Mouse (Mus musculus) hindbrain, embryonic 15.5 days (tissue): ENCODE measurements around the gene Rnf152. TPM values are rescaled to one million over a fixed set of nuclear protein-coding genes. Genes with fewer than 3 reads are reported as not detected.

Experiments used
- ATAC-seq: fragments of 200-750 bp; cut with Nextera tagmentation; 2 replicates; pipeline ENCODE4 v1.8.0; 2017; ENCODE audit warnings: low read depth, moderate number of reproducible peaks, moderate TSS enrichment; ENCODE audit not compliant: low FRiP score
- H3K27ac ChIP-seq: fragments of 300-500 bp; sonication (generic); replicated peaks from 2 replicates; pipeline ENCODE4 v1.5.1; 2015; ENCODE audit warnings: mild to moderate bottlenecking, inconsistent platforms
- H3K27me3 ChIP-seq: fragments of 300-500 bp; sonication (generic); 2 replicates; pipeline ENCODE4 v1.6.1; 2015; ENCODE audit warnings: control low read depth, inconsistent platforms
- H3K36me3 ChIP-seq: fragments of 300-500 bp; sonication (generic); 2 replicates; pipeline ENCODE4 v1.6.1; 2015; ENCODE audit warnings: control low read depth, inconsistent platforms
- H3K4me1 ChIP-seq: fragments of 300-500 bp; sonication (generic); replicated peaks from 2 replicates; pipeline ENCODE4 v1.6.1; 2015; ENCODE audit warnings: control low read depth, inconsistent platforms
- H3K4me2 ChIP-seq: fragments of 300-500 bp; sonication (generic); 2 replicates; pipeline ENCODE4 v1.6.1; 2015; ENCODE audit warnings: moderate library complexity, mild to moderate bottlenecking, inconsistent platforms
- H3K4me3 ChIP-seq: fragments of 300-500 bp; sonication (generic); 2 replicates; pipeline ENCODE4 v1.5.1; 2015; ENCODE audit warnings: mild to moderate bottlenecking, inconsistent platforms
- H3K9ac ChIP-seq: fragments of 300-500 bp; sonication (generic); 2 replicates; pipeline ENCODE4 v1.6.1; 2015; ENCODE audit warnings: inconsistent platforms
- H3K9me3 ChIP-seq: fragments of 300-500 bp; sonication (generic); 2 replicates; pipeline ENCODE4 v1.6.1; 2016; ENCODE audit warnings: control low read depth, inconsistent platforms
- WGBS: fragments of 180-500 bp; shearing (Covaris S2); methylation state at CpG from one replicate; pipeline ENCODE4 v1.1.7; 2015; 5-methylcytosine and 5-hydroxymethylcytosine counted together
- polyA plus RNA-seq: library from polyadenylated mRNA; unstranded; fragments of >200 nt; fragmentation: Nextera tagmentation; extraction: Ambion mirVana; gene quantifications from 2 replicates; pipeline ENCODE4 v1.2.1, GENCODE M21; 2015

The Rnf152 gene
- polyA plus RNA-seq, 1 experiment from 2014 or later = 23.3 TPM

DNA sequence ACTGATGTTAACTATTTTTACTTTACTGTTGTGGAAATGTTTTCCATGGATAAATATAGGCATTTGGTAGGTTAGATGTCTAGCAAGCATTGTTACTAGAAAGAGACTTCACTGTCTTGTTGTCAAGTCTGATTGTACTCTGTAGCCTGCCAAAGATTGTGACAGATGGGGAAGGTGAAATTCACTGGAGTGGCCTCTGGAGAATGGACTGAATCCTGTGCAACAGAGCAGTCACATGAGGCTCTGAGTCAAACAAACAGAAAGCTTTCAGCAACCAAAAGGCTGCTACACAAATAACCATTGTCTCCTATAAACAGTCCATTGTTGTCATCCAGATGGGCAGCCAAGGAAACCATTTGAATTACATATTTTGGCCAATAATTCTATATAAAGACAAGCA is 15.6 kb downstream of the Rnf152 start:
- H3K27me3 ChIP-seq = no peaks in the 10 kb centered on the region

DNA sequence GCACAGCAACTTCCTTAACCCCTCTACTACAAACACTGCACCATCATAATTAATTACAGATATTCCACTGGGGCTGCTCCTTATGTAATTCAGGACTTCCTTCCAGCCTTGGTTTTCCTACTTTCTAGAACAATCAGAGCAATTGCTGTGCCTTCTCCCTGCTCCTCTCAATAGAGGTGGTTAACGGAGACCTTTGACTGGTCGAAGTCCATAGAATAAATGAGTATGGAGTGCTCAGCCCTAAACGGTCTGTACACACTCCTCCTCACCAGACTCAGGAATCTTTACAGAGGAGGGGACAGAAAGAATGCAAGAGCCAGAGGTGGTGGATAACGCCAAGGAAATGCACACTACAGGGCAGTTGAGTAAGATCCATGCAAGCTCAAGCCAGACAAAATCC is 19.1 kb downstream of the Rnf152 start:
- H3K9me3 ChIP-seq = no peaks in the 10 kb centered on the region
- no peaks in the 10 kb centered on the region for H3K4me1 ChIP-seq
- H3K36me3 ChIP-seq = no peaks in the 10 kb centered on the region
- H3K27me3 ChIP-seq = no peaks in the 10 kb centered on the region
- no peak overlapping the region for H3K9ac ChIP-seq
- no peak for ATAC-seq
- 87% methylated on average over 4 of the region's 4 CpGs for WGBS
- H3K4me2 ChIP-seq = no peak overlapping the region
- H3K27ac ChIP-seq = no peak overlapping the region
- H3K4me3 ChIP-seq = no peak overlapping the region

More for the DNA sequence above, 15.6 kb downstream of the Rnf152 start:
- H3K36me3 ChIP-seq = no peaks in the 10 kb centered on the region
- H3K4me1 ChIP-seq = no peaks in the 10 kb centered on the region
- no peak overlapping the region for H3K9ac ChIP-seq
- no peak for ATAC-seq
- no peak overlapping the region for H3K27ac ChIP-seq
- H3K4me3 ChIP-seq = no peak overlapping the region
- H3K9me3 ChIP-seq = no peaks in the 10 kb centered on the region
- no peak overlapping the region for H3K4me2 ChIP-seq

DNA sequence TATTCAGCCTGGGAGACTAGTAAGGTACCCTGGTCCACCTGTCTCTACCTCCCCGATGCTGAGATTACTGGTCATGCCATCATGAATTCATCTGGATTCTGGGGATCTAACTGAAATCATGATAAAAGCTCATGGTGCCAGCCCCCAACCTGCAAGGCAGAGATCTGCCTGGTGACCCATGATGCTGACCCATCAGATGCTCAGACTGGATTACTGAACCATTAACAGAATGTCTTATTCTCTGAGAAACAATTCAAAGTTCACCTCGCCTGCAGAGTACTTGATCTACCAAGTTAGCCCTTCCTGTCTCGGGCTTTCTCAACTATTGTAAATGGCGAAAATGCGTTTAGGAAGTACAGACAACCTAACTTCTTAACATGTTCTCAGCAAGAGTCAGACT is 20.4 kb downstream of the Rnf152 start:
- 91% methylated on average over 5 of the region's 5 CpGs for WGBS
- no peak for ATAC-seq
- Histone ChIP-seq H3K36me3 (no peaks in the 10 kb centered on the region), H3K9me3 (no peaks in the 10 kb centered on the region), H3K4me3 (no peak overlapping the region), H3K4me2 (no peak overlapping the region), H3K27me3 (no peaks in the 10 kb centered on the region), H3K9ac (no peak overlapping the region), H3K27ac (no peak overlapping the region), H3K4me1 (no peaks in the 10 kb centered on the region)

DNA sequence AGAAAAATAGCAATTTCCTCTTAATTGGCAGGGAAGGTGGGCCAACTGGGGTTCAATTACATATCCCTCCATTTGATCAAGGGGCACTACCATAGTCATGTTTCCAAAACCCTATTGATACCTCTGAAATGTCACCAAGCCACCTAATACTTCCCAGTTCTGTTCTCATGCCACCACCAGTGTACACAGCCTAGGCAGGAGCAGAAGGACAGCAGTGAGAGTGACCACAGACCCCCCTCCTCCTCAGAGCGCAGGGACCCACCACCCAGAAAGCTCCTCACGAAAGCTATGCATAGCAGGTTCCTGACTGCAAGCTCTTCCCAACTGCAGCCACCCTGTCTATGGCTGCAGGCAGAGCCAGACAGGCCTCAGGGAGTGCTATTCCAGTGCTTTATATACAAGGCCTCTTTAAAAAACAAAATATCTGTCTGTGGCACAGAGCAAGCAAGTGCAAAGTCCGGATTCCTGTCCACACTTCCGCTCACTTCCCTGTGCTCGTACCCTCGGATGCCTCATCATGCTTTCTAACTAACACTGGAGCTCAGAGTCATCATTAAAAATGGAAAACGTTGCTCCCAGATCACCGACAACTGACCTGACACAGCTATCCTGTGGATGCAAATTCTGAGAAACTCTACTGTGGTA is 24.3 kb downstream of the Rnf152 start:
- Histone ChIP-seq H3K4me2 (no peak overlapping the region), H3K27me3 (no peaks in the 10 kb centered on the region), H3K4me1 (no peaks in the 10 kb centered on the region), H3K4me3 (no peak overlapping the region), H3K9ac (no peak overlapping the region), H3K36me3 (no peaks in the 10 kb centered on the region), H3K27ac (no peak overlapping the region), H3K9me3 (no peaks in the 10 kb centered on the region)
- WGBS = 90% methylated on average over 8 of the region's 8 CpGs
- ATAC-seq = no peak

DNA sequence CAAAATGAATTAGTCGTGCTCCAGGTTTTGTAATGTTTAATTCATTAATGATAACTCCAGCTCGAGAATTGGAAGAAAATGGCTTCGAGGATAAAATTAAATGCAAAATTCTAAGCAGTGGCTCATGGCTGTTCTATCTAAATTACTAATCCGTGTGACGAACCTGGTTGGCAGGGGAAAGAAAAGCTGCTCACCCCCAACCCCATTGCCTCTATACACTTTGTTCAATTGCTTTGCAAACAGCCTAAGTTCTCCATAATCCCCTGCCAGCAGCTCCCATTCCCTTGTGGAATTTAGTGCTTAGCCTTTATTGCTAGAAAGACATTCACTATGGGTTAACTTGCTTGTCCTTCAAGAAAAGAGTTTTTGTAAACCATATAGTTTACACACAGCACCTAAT is 24.9 kb downstream of the Rnf152 start:
- no peak for ATAC-seq

DNA sequence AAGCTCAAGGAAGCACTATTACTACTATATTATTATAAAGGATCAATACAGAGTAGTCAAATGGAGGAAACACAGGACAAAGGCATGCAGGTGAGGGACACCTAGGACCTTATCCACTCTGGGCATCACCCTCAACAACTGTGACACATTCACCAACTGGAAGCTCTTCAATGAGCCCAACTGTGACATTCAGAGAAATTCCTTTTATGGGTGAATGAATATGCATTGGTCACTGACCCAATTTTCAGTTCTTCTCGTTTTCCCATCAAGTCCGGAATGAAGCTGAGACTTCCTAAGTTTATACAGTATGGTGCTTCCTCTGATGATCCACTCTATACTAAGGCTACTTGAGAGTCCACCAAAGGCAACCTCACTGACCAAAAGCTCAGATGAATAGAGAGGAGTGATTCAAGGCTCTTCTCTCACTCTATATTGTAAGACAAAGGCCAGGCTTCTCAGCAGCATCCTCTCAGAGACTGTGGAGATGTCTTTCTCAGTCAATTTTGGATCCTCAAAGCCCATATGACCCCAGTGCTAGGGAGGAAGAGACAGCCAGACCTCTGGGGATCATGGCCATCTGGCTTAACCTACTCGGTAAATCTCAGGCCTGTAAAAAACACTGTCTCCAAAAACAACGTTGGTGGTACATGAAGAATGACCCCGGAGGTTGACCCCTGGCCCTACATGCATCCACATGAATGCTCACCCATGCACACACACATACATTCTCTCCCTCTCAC is 25.8 kb downstream of the Rnf152 start:
- no peak overlapping the region for H3K27ac ChIP-seq
- ATAC-seq = no peak
- H3K4me2 ChIP-seq = no peak overlapping the region
- H3K4me1 ChIP-seq = no peaks in the 10 kb centered on the region
- H3K27me3 ChIP-seq = no peaks in the 10 kb centered on the region
- H3K9ac ChIP-seq = no peak overlapping the region
- H3K4me3 ChIP-seq = no peak overlapping the region
- H3K9me3 ChIP-seq = no peaks in the 10 kb centered on the region
- WGBS = 74% methylated on average over 5 of the region's 5 CpGs
- H3K36me3 ChIP-seq = no peaks in the 10 kb centered on the region

More for the DNA sequence above, 24.9 kb downstream of the Rnf152 start:
- Histone ChIP-seq H3K27ac (no peak overlapping the region), H3K36me3 (no peaks in the 10 kb centered on the region), H3K4me1 (no peaks in the 10 kb centered on the region), H3K27me3 (no peaks in the 10 kb centered on the region), H3K9ac (no peak overlapping the region), H3K4me2 (no peak overlapping the region), H3K4me3 (no peak overlapping the region), H3K9me3 (no peaks in the 10 kb centered on the region)
- WGBS = 59% methylated on average over 5 of the region's 5 CpGs

DNA sequence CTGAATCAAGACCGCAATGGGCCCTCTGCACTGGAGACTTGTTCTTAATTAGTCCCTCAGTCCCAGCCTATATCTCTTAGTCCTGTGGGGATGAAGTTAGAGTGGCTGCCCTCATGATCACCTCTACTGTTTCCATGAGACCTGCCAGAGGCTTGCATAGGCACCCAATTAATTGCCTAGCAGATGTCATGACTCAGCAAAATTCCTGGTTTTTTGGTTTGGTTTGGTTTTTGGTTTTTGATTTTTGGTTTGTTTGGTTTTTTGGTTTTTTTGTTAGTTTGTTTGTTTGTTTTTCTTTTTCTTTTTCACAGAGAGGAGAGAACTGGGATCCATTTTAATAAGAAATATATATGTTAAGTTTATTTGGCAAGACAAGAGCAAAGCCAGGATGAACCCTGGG is 28.7 kb downstream of the Rnf152 start:
- no peak overlapping the region for H3K9ac ChIP-seq
- no peaks in the 10 kb centered on the region for H3K9me3 ChIP-seq
- H3K36me3 ChIP-seq = no peaks in the 10 kb centered on the region
- no peak for ATAC-seq
- H3K27ac ChIP-seq = no peak overlapping the region
- no peaks in the 10 kb centered on the region for H3K4me1 ChIP-seq
- H3K4me2 ChIP-seq = no peak overlapping the region
- 97% methylated on average over 1 of the region's 1 CpGs for WGBS
- no peaks in the 10 kb centered on the region for H3K27me3 ChIP-seq
- H3K4me3 ChIP-seq = no peak overlapping the region

DNA sequence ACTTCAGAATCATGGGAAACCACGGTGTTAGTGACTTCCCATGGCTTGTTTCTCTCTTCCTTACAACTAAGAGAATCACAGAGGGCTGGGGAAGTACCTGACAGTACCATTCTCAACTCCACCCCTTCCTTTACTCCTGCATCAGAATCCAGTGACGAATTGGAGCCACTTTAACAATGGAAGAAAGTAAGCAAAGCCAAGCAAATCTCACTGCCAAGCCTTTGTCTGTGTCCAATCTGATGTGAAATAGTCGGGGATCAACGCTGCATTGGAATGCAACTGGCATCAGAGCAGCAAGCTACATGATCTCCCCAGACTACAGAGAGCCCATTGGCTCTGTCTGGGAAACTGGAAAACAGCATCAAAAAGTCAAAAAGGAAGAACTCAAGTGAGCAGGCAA is 31.9 kb downstream of the Rnf152 start:
- no peak for ATAC-seq
- Histone ChIP-seq H3K9me3 (no peaks in the 10 kb centered on the region), H3K27me3 (no peaks in the 10 kb centered on the region), H3K9ac (no peak overlapping the region), H3K4me2 (no peak overlapping the region), H3K4me3 (no peak overlapping the region), H3K4me1 (no peaks in the 10 kb centered on the region), H3K27ac (no peak overlapping the region), H3K36me3 (no peaks in the 10 kb centered on the region; the same call in 1 of the 2 replicates)
- WGBS = 51% methylated on average over 4 of the region's 4 CpGs

DNA sequence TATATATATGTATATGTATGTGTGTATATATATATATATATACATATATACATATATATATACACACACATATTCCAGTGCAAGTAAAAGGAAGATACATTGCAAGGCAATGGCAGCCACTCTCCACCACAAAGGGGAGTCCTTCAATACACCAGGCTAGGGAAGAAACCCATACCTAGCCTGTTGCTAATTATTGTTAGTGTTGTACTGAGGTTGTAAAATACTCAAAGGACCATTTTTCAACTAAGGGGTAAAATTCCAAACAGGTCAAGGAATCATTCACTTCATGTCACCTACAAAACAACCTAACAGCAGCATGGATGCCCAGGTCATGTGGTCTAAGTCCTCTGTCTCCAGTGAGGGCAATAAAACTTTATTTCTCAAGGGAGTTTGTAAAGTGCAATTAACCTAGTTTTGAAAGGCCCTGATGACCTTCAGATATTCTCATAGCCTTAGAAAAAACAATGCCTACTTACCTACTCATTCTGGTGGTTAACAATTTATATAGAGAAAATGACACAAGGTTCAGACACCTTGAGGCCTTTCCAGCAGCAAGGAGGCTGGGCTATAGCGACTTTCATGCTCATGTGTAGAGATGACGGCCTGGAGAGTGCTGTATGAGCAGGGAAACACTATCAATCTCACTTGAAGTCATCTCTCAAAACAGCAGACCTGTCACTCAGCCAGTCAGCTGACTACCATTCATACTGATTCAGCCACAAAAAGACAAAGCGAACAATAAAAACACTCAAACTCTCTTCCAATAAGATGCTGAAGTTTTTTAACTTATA is 42.3 kb downstream of the Rnf152 start:
- Histone ChIP-seq H3K9ac (no peak overlapping the region), H3K4me2 (no peak overlapping the region), H3K9me3 (no peaks in the 10 kb centered on the region), H3K27me3 (no peaks in the 10 kb centered on the region), H3K27ac (no peak overlapping the region), H3K36me3 (no peaks in the 10 kb centered on the region), H3K4me3 (no peak overlapping the region), H3K4me1 (peaks cover 8% of the 10 kb centered on the region)
- WGBS = 83% methylated on average over 3 of the region's 3 CpGs
- no peak for ATAC-seq

DNA sequence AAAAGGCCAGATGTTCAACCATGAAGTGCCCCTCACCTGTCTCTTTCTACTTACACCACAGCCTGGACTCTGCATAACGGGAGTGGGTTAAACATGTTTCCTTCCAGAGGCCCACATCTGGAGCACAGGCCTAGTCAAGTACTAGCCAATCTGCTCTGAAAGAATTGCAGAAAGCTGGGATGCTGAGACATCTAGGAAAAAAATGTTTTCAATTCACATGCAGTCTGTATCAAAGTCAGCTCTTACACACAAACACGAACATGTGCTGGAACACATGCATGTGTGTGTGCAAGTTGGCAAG is 44.0 kb downstream of the Rnf152 start:
- WGBS = 46% methylated on average over 2 of the region's 2 CpGs
- no peaks in the 10 kb centered on the region for H3K27me3 ChIP-seq
- H3K27ac ChIP-seq = 0 out of 2 replicates have a peak overlapping the region, but pooled peaks have one; percentile 10
- ATAC-seq = no peak; the same call in 1 of the 2 replicates
- H3K9ac ChIP-seq = no peak overlapping the region
- no peaks in the 10 kb centered on the region for H3K9me3 ChIP-seq
- H3K36me3 ChIP-seq = no peaks in the 10 kb centered on the region
- no peak overlapping the region for H3K4me2 ChIP-seq
- H3K4me3 ChIP-seq = no peak overlapping the region
- peaks cover 8% of the 10 kb centered on the region for H3K4me1 ChIP-seq

DNA sequence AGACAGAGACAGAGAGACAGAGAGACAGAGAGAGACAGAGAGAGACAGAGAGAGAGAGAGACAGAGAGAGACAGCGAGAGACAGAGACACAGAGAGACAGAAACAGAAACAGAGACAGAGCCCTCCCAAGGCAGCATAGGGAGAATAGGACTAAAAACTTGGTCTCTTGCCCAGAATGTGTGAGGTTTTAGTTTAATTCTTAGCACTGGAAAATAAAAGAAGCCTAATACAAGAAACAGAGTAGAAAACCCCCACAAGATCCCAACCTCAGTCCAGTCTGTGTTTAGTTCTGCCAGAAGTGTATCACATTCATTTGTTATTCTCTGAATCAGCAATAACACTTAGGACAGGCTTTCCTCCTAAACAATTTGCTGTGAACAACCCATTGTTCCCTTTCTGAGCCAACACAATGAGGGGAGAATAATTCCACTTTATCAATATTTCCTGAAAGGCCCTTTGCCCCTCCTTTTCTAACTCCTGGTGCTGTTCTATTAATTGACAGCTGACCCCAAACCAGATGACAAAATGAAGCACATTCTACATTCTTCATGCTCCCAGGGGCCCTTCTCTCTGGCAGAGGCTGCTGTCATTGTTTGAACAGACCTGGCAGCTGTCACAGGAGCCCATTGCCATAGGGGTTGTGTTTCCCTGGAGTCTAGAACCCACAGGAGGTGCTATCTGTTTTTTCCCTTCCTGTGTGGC is 44.5 kb downstream of the Rnf152 start:
- no peaks in the 10 kb centered on the region for H3K36me3 ChIP-seq
- H3K4me3 ChIP-seq = no peak overlapping the region
- no peak overlapping the region for H3K9ac ChIP-seq
- no peaks in the 10 kb centered on the region for H3K27me3 ChIP-seq
- 0 out of 2 replicates have a peak overlapping the region, but pooled peaks have one; percentile 10 for H3K27ac ChIP-seq
- no peak overlapping the region for H3K4me2 ChIP-seq
- peaks cover 8% of the 10 kb centered on the region for H3K4me1 ChIP-seq
- 95% methylated on average over 1 of the region's 1 CpGs for WGBS
- no peaks in the 10 kb centered on the region for H3K9me3 ChIP-seq
- no peak; the same call in 1 of the 2 replicates for ATAC-seq

DNA sequence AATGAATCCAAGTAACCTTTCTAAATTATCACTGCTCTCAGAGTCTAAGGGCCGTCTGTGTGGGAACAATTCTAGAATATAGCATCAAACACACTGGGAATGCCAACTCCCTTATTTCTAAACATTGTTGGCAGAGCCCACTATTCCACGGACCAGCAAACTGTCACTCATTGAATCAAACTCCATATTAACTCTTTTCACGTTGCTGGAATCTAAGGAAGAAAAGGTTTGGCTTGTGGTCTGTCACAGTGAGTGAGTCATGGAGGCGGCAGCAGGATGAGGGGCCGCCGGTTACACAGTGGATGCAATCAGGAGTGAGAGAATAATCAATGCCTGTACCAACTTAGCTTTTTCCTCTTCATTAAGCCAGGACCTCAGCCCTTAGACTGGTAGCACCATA is 54.3 kb downstream of the Rnf152 start:
- no peaks in the 10 kb centered on the region for H3K4me1 ChIP-seq
- 61% methylated on average over 6 of the region's 6 CpGs for WGBS
- no peaks in the 10 kb centered on the region for H3K9me3 ChIP-seq
- H3K4me3 ChIP-seq = no peak overlapping the region
- H3K36me3 ChIP-seq = no peaks in the 10 kb centered on the region
- peak overlapping the region; percentile 57 for H3K27ac ChIP-seq
- no peak for ATAC-seq
- H3K27me3 ChIP-seq = no peaks in the 10 kb centered on the region
- no peak overlapping the region for H3K9ac ChIP-seq
- H3K4me2 ChIP-seq = no peak overlapping the region
